Mouse (Mus musculus): ENCODE data around the gene Mettl24. TPM values are rescaled to one million over a fixed set of nuclear protein-coding genes. Genes with fewer than 3 reads are reported as not detected.
A peak's percentile ranks its signal among the peaks of the same experiment; 100 is the strongest.

The Mettl24 gene
- polyA plus RNA-seq, 2 experiments: 1.4 to 2.5 TPM

- no peak for TF ChIP-seq POLR2A (IDR thresholded peaks at IDR 0.05; ENCODE audit: borderline replicate concordance, extremely low read depth, insufficient read depth, insufficient read length)
- Histone ChIP-seq H3K27ac (replicated peaks; ENCODE audit: low read depth, low read length) (no peak overlapping the region), H3K4me1 (ENCODE audit: control insufficient read depth, insufficient read depth, low read length) (peaks cover 13% of the 10 kb centered on the region; the same call in 1 of the 2 replicates), H3K27me3 (ENCODE audit: control insufficient read depth, insufficient read depth, low read length) (no peaks in the 10 kb centered on the region), H3K36me3 (ENCODE audit: control insufficient read depth, insufficient read depth, low read length) (no peaks in the 10 kb centered on the region), H3K4me3 (replicated peaks; ENCODE audit: low read length) (no peak overlapping the region), H3K9ac (ENCODE audit: low read depth, low read length, severe bottlenecking) (no peak overlapping the region), H3K4me2 (replicated peaks; ENCODE audit: low read depth, low read length, severe bottlenecking) (no peak overlapping the region), H3K9me3 (ENCODE audit: control insufficient read depth, low read length) (no peaks in the 10 kb centered on the region)
- 77% methylated on average over 9 of the region's 9 CpGs for WGBS
- no peak for DNase-seq (ENCODE audit: low spot score)
- ATAC-seq (ENCODE audit: low FRiP score, low read depth): no peak
Measured at GRCm38 (mm10) chr10:40760195-40761009, 77.3 kb downstream of the Mettl24 start.

DNA sequence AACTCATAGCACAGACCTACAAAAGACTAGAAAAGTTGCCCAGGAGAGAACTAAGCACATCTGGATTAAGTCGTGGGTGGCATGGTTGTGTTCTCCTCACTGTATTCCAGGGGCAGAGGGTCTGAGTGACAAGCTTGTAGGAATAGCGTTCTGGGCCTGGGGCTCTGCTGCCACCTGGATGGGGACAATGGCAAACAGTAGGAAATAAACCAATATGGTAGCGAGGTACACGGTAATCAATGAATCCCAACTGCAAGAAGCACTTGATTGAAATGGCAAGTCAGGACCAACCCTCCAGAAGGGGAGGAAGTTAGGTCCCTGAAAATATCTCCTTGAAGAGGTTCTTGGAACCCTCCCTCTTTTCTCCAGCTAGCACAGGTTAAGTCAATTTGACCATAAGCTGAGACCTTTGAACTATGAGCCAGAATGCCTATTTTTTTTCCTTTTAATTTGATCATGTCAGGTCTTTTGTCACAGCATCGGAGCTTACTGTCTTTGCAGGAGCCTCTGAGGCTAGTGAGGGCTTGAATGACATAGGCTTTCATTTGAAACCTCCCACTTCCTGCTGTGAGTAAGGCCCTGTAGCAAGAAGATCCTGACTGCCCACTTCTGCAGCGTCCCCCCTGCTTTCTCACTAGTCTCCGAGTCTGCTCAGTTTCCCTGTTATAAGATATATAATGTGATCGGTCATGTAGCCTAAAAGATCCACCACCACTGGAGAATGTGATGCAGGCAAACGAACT lies 78.1 kb downstream of the Mettl24 start:
- Histone ChIP-seq H3K4me1 (ENCODE audit: control insufficient read depth, insufficient read depth, low read length) (peaks cover 13% of the 10 kb centered on the region; the same call in 1 of the 2 replicates), H3K4me3 (replicated peaks; ENCODE audit: low read length) (no peak overlapping the region), H3K27me3 (ENCODE audit: control insufficient read depth, insufficient read depth, low read length) (no peaks in the 10 kb centered on the region), H3K27ac (replicated peaks; ENCODE audit: low read depth, low read length) (no peak overlapping the region), H3K9ac (ENCODE audit: low read depth, low read length, severe bottlenecking) (no peak overlapping the region), H3K36me3 (ENCODE audit: control insufficient read depth, insufficient read depth, low read length) (no peaks in the 10 kb centered on the region), H3K4me2 (replicated peaks; ENCODE audit: low read depth, low read length, severe bottlenecking) (no peak overlapping the region), H3K9me3 (ENCODE audit: control insufficient read depth, low read length) (no peaks in the 10 kb centered on the region)
- ATAC-seq (ENCODE audit: low FRiP score, low read depth) (no peak), DNase-seq (ENCODE audit: low spot score) (no peak)
- TF ChIP-seq POLR2A (IDR thresholded peaks at IDR 0.05; ENCODE audit: borderline replicate concordance, extremely low read depth, insufficient read depth, insufficient read length): no peak
- 59% methylated on average over 9 of the region's 9 CpGs for WGBS

- H3K4me3 ChIP-seq (replicated peaks; ENCODE audit: low read length): no peak overlapping the region
- 15% methylated on average over 6 of the region's 6 CpGs for WGBS
- H3K27me3 ChIP-seq (ENCODE audit: control insufficient read depth, insufficient read depth, low read length): no peaks in the 10 kb centered on the region
- TF ChIP-seq POLR2A (IDR thresholded peaks at IDR 0.05; ENCODE audit: borderline replicate concordance, extremely low read depth, insufficient read depth, insufficient read length): no peak
- no peak overlapping the region for H3K27ac ChIP-seq (replicated peaks; ENCODE audit: low read depth, low read length)
- peak; percentile 77 for ATAC-seq (ENCODE audit: low FRiP score, low read depth)
- H3K9ac ChIP-seq (ENCODE audit: low read depth, low read length, severe bottlenecking): no peak overlapping the region
- no peaks in the 10 kb centered on the region for H3K9me3 ChIP-seq (ENCODE audit: control insufficient read depth, low read length)
- no peaks in the 10 kb centered on the region for H3K36me3 ChIP-seq (ENCODE audit: control insufficient read depth, insufficient read depth, low read length)
- H3K4me1 ChIP-seq (ENCODE audit: control insufficient read depth, insufficient read depth, low read length): peaks cover 13% of the 10 kb centered on the region; the same call in 1 of the 2 replicates
- H3K4me2 ChIP-seq (replicated peaks; ENCODE audit: low read depth, low read length, severe bottlenecking): no peak overlapping the region
- DNase-seq (ENCODE audit: low spot score): peak; percentile 64
Measured at GRCm38 (mm10) chr10:40762624-40763023, 79.5 kb downstream of the Mettl24 start.

DNA sequence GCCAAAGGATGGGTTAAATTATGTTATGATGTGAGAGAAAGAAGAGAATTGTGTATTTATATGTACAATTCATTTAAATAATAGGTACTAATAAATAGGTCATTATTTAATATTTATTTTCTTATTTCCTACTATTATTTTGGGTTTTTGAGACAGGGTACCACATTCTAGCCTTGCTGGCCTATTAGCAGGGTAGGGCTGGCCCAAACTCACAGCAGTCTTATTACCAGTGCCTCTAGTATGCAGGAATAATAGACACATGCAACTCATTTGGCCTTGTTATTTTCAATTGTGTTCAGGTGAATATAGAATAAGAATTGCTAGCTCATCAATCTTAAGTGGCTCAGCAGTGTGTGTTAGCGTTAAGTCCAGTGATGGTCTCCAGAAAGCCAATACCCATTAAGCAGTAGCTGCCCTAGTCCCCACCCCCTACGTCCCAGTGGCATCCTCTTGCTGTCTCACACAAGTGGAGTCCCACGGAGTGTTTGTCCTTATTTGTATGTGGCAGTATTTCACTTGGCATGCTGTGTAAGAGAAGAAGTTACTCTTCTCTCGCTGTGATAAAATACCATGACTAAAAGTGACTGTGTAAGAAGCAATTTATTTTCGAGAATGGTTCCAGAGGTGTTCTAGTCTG lies 80.1 kb downstream of the Mettl24 start:
- no peak for TF ChIP-seq POLR2A (IDR thresholded peaks at IDR 0.05; ENCODE audit: borderline replicate concordance, extremely low read depth, insufficient read depth, insufficient read length)
- Histone ChIP-seq H3K9me3 (ENCODE audit: control insufficient read depth, low read length) (no peaks in the 10 kb centered on the region), H3K4me2 (replicated peaks; ENCODE audit: low read depth, low read length, severe bottlenecking) (no peak overlapping the region), H3K4me1 (ENCODE audit: control insufficient read depth, insufficient read depth, low read length) (peaks cover 13% of the 10 kb centered on the region; the same call in 1 of the 2 replicates), H3K4me3 (replicated peaks; ENCODE audit: low read length) (no peak overlapping the region), H3K36me3 (ENCODE audit: control insufficient read depth, insufficient read depth, low read length) (no peaks in the 10 kb centered on the region), H3K9ac (ENCODE audit: low read depth, low read length, severe bottlenecking) (no peak overlapping the region), H3K27ac (replicated peaks; ENCODE audit: low read depth, low read length) (no peak overlapping the region), H3K27me3 (ENCODE audit: control insufficient read depth, insufficient read depth, low read length) (no peaks in the 10 kb centered on the region)
- WGBS: 39% methylated on average over 5 of the region's 5 CpGs
- no peak for DNase-seq (ENCODE audit: low spot score)
- ATAC-seq (ENCODE audit: low FRiP score, low read depth): no peak

DNA sequence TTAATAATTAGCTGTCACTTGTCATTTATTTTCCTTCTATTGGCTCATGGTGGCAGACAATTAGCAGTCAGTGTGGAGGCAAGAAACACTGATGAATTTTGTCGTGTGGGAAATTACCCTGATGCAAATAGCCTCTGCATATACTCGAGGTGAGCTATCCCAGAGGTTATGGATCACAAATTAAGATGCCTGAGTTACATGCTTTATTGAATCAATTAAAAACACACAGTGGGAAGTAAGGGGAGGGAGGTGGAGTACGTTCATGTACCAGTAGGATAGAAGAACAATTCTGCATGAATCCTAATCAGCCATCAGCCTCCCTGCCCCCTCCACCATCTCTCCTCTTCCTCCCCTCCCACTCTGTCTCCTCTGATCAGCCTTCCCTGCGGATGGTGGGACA lies 89.2 kb downstream of the Mettl24 start:
- no peak for ATAC-seq (ENCODE audit: low FRiP score, low read depth)

More for the DNA sequence above, 89.2 kb downstream of the Mettl24 start:
- Histone ChIP-seq H3K4me2 (replicated peaks; ENCODE audit: low read depth, low read length, severe bottlenecking) (no peak overlapping the region), H3K4me3 (replicated peaks; ENCODE audit: low read length) (no peak overlapping the region), H3K9ac (ENCODE audit: low read depth, low read length, severe bottlenecking) (no peak overlapping the region), H3K9me3 (ENCODE audit: control insufficient read depth, low read length) (no peaks in the 10 kb centered on the region), H3K27ac (replicated peaks; ENCODE audit: low read depth, low read length) (no peak overlapping the region), H3K4me1 (ENCODE audit: control insufficient read depth, insufficient read depth, low read length) (no peaks in the 10 kb centered on the region), H3K36me3 (ENCODE audit: control insufficient read depth, insufficient read depth, low read length) (no peaks in the 10 kb centered on the region), H3K27me3 (ENCODE audit: control insufficient read depth, insufficient read depth, low read length) (no peaks in the 10 kb centered on the region)
- 38% methylated on average over 4 of the region's 4 CpGs for WGBS
- TF ChIP-seq POLR2A (IDR thresholded peaks at IDR 0.05; ENCODE audit: borderline replicate concordance, extremely low read depth, insufficient read depth, insufficient read length): no peak
- no peak for DNase-seq (ENCODE audit: low spot score)

All from limb, embryonic 14.5 days (tissue).